Mouse (Mus musculus): ENCODE measurements around the gene Apbb2. TPM values are rescaled to one million over a fixed set of nuclear protein-coding genes. Genes with fewer than 3 reads are reported as not detected.

Gene Apbb2
- total and polyA plus RNA-seq, 3 experiments = 26.7 to 40.0 (median 39.9) TPM

DNA sequence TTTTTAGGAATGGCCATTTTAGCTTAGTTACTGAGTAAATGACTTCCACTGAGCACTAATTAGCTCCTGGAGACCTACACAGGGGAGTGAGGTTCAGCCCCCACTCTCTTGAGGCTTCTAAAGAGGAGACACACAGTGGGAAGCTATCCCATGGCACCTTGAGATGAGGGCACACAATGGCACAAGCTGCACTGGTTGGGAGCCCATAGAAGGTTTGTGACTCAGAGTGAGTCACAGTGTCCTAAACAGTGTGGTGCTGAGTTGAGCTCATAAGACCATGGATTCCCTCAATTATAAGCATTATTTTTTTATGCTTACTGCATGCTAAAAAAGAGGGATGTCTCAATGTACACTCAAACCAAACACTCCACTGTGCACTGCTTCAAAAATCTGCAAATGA lies 247.5 kb downstream of the Apbb2 start:
- intact Hi-C loops (cut with DNase I) = no loop called here

DNA sequence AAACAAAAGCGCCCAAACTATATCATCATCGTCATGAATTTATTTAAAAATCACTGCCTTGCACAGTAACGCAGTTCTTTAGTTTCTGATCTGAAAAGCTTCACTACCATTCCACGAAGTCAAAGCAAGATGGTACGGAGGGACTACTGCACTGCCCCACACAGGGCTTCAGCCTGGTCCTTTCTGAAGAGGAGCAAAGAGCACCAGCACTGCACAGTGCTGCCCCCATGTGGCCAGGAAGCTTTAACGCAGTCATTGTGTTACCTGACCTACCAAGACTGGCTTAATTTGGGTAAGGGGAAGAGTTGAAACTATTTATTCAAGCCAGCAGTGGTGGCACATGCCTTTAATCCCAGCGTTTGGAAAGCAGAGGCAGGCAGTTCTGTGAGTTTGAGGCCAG lies 249.6 kb downstream of the Apbb2 start:
- DNase-seq = peak; percentile 46 to 60
- H3K9ac ChIP-seq (ENCODE audit: low read depth, low read length) = no peak overlapping the region
- intact Hi-C loops (cut with DNase I) = loop anchor here (1.0 to 5.0 kb wide), 3 partner anchors 47 to 106 kb away; no protein-coding TSS in a partner anchor
- no peaks in the 10 kb centered on the region for H3K79me2 ChIP-seq (replicated peaks; ENCODE audit: control insufficient read depth, insufficient read depth, low read length)
- H3K4me1 ChIP-seq (ENCODE audit: control insufficient read depth, insufficient read depth, low read length) = no peaks in the 10 kb centered on the region
- no peak overlapping the region for H3K27ac ChIP-seq
- no peak overlapping the region for H3K4me3 ChIP-seq
- 43% methylated on average over 7 of the region's 7 CpGs for WGBS
- no peaks in the 10 kb centered on the region for H3K27me3 ChIP-seq (ENCODE audit: control insufficient read depth, insufficient read depth, low read length)
- H3K36me3 ChIP-seq (ENCODE audit: control insufficient read depth, insufficient read depth, low read length) = peaks cover 4% of the 10 kb centered on the region; the same call in 1 of the 2 replicates
- TF ChIP-seq POLR2A (IDR thresholded peaks at IDR 0.05; ENCODE audit: insufficient read depth, low read depth, low read length) = no peak
- TF ChIP-seq EP300 (IDR thresholded peaks at IDR 0.05; ENCODE audit: insufficient read depth, low read depth, low read length) = 0 out of 2 replicates have a peak, but pooled peaks have one; percentile 26

More for the DNA sequence above, 247.5 kb downstream of the Apbb2 start:
- TF ChIP-seq CTCF (IDR thresholded peaks at IDR 0.05) = no peak
- TF ChIP-seq EP300 (IDR thresholded peaks at IDR 0.05; ENCODE audit: insufficient read depth, low read depth, low read length) = no peak
- no peak for TF ChIP-seq POLR2A (IDR thresholded peaks at IDR 0.05; ENCODE audit: insufficient read depth, low read depth, low read length)
- H3K4me3 ChIP-seq = no peak overlapping the region
- H3K79me2 ChIP-seq (replicated peaks; ENCODE audit: control insufficient read depth, insufficient read depth, low read length) = no peaks in the 10 kb centered on the region
- no peaks in the 10 kb centered on the region for H3K36me3 ChIP-seq (ENCODE audit: control insufficient read depth, insufficient read depth, low read length)
- H3K4me1 ChIP-seq (ENCODE audit: control insufficient read depth, insufficient read depth, low read length) = peaks cover 1% of the 10 kb centered on the region; the same call in 1 of the 2 replicates
- H3K9ac ChIP-seq (ENCODE audit: low read depth, low read length) = no peak overlapping the region
- H3K27me3 ChIP-seq (ENCODE audit: control insufficient read depth, insufficient read depth, low read length) = no peaks in the 10 kb centered on the region
- no peak overlapping the region for H3K27ac ChIP-seq
- DNase-seq = no peak

DNA sequence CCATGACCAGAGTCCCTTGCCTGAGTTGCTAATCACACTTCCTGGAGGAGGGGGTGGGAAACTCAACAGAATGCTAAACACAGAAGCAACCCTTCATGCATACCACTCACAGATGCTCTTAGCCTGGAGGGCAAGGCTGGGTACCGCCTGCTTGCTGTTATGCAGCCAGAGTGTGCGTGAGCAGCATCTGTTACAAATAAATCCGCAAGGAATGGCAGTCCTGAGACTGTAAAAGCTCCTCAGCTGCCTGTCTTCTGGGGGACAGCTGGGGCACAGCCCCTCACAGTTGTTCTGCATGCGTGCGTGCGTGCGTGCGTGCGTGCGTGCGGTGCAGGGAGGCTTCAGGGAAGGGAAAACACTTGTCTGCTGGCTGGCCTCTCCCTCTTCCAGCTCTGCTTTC lies 250.9 kb downstream of the Apbb2 start:
- no peak for DNase-seq
- WGBS = 98% methylated on average over 11 of the region's 11 CpGs
- Histone ChIP-seq H3K79me2 (replicated peaks; ENCODE audit: control insufficient read depth, insufficient read depth, low read length) (no peaks in the 10 kb centered on the region), H3K9ac (ENCODE audit: low read depth, low read length) (no peak overlapping the region), H3K27ac (no peak overlapping the region), H3K4me3 (no peak overlapping the region), H3K4me1 (ENCODE audit: control insufficient read depth, insufficient read depth, low read length) (0 out of 2 replicates have a peak, but pooled peaks cover 4% of the 10 kb centered on the region), H3K27me3 (ENCODE audit: control insufficient read depth, insufficient read depth, low read length) (no peaks in the 10 kb centered on the region), H3K36me3 (ENCODE audit: control insufficient read depth, insufficient read depth, low read length) (peaks cover 4% of the 10 kb centered on the region; the same call in 1 of the 2 replicates)
- TF ChIP-seq CTCF (IDR thresholded peaks at IDR 0.05) = no peak
- no peak for TF ChIP-seq POLR2A (IDR thresholded peaks at IDR 0.05; ENCODE audit: insufficient read depth, low read depth, low read length)
- no peak for TF ChIP-seq EP300 (IDR thresholded peaks at IDR 0.05; ENCODE audit: insufficient read depth, low read depth, low read length)
- intact Hi-C loops (cut with DNase I) = loop anchor here (5.0 kb wide), 1 partner anchor 45 kb away; no protein-coding TSS in a partner anchor

DNA sequence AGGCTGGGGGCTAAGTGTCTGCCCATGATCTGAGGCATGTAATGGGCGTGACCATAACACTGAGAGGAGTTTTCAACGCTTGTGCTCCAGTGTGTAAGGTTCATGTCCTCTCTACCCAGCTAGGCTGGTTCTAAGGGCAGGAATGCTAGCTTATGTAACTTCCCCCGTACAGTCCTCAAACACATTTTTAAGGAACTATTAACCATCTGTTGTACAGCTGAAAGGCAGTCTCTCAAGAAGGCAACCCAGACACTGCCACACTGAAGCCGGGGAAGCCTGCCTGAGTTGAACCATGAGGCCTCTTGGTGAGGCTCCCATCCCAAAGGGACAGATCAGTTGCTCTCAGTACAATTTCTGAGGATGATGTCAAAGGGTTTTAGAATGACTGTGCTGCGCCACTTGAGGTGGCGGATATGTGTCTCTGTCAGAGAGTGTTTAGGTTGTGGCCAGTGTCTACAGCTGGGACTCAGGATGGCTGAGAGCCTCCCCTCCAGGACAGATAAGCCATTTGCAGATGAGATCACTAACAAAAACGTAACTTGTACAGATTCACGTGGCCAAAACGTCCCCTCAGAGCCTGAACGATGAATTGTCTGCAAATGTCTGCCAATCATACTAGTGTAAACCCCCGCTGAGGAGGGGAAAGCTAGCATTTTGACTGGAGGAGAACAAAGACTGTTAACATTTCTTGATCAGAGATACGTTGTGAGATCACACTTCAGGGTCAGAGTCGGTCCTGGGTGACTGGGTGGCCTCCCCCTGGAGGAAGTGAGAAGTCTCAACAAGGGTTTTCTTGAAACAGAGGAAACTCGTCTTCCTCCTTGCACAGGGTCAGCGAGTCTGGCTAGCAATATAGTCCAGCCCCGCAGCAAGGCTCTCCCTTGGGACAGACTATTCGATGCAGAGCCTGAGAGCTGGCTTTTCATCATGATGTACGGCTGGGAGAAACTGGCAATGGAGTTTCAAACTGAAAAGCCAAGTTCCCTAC lies 255.0 kb downstream of the Apbb2 start:
- intact Hi-C loops (cut with DNase I) = no loop called here
- TF ChIP-seq EP300 (IDR thresholded peaks at IDR 0.05; ENCODE audit: insufficient read depth, low read depth, low read length) (no peak), CTCF (IDR thresholded peaks at IDR 0.05) (no peak), POLR2A (IDR thresholded peaks at IDR 0.05; ENCODE audit: insufficient read depth, low read depth, low read length) (no peak)
- Histone ChIP-seq H3K4me3 (no peak overlapping the region), H3K27me3 (ENCODE audit: control insufficient read depth, insufficient read depth, low read length) (no peaks in the 10 kb centered on the region), H3K27ac (no peak overlapping the region), H3K79me2 (replicated peaks; ENCODE audit: control insufficient read depth, insufficient read depth, low read length) (no peaks in the 10 kb centered on the region), H3K9ac (ENCODE audit: low read depth, low read length) (no peak overlapping the region), H3K36me3 (ENCODE audit: control insufficient read depth, insufficient read depth, low read length) (peaks cover 4% of the 10 kb centered on the region; the same call in 1 of the 2 replicates), H3K4me1 (ENCODE audit: control insufficient read depth, insufficient read depth, low read length) (0 out of 2 replicates have a peak, but pooled peaks cover 4% of the 10 kb centered on the region)
- DNase-seq = peak in 1 of 2 experiments; percentile 6
- 49% methylated on average over 18 of the region's 18 CpGs for WGBS

DNA sequence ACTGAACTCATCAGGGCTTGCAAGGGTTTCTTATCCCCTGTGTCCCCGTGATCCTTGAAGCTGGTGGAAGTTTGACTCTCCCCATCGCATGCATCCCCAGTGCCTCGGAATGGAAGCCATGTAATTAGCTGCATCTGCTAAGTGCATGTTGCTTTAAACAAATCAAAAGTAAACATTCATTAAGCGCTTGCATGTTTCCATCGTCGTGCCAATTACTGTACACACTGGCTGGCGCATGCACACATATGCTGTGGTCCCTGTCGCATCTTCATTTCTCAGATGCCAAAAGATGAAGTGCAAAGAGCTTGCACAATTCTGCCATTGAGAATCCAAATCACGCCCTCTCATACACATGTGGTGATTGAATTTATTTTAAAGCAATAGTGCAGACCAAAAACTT lies 257.8 kb downstream of the Apbb2 start:
- H3K4me3 ChIP-seq = no peak overlapping the region
- H3K27me3 ChIP-seq (ENCODE audit: control insufficient read depth, insufficient read depth, low read length) = no peaks in the 10 kb centered on the region
- no peak for TF ChIP-seq CTCF (IDR thresholded peaks at IDR 0.05)
- no peak for TF ChIP-seq EP300 (IDR thresholded peaks at IDR 0.05; ENCODE audit: insufficient read depth, low read depth, low read length)
- no peak for TF ChIP-seq POLR2A (IDR thresholded peaks at IDR 0.05; ENCODE audit: insufficient read depth, low read depth, low read length)
- intact Hi-C loops (cut with DNase I) = no loop called here
- WGBS = 90% methylated on average over 9 of the region's 9 CpGs
- no peak overlapping the region for H3K9ac ChIP-seq (ENCODE audit: low read depth, low read length)
- peaks cover 4% of the 10 kb centered on the region; the same call in 1 of the 2 replicates for H3K36me3 ChIP-seq (ENCODE audit: control insufficient read depth, insufficient read depth, low read length)
- no peaks in the 10 kb centered on the region for H3K79me2 ChIP-seq (replicated peaks; ENCODE audit: control insufficient read depth, insufficient read depth, low read length)
- DNase-seq = no peak
- H3K27ac ChIP-seq = no peak overlapping the region
- 0 out of 2 replicates have a peak, but pooled peaks cover 4% of the 10 kb centered on the region for H3K4me1 ChIP-seq (ENCODE audit: control insufficient read depth, insufficient read depth, low read length)
